Mouse (Mus musculus): Measurements from ENCODE around the gene Spp1. TPM values are rescaled to one million over a fixed set of nuclear protein-coding genes. Genes with fewer than 3 reads are reported as not detected.
A peak's percentile ranks its signal among the peaks of the same experiment; 100 is the strongest.
"Not testable (repeated sequence)": the region's sequence is repeated elsewhere in the genome, so short reads cannot be mapped to it uniquely, and the experiment has no call there.

Spp1 gene
- total RNA-seq, 2 experiments from 2014 or later: 1.9 to 4.0 TPM

GRCm38 (mm10) chr5:104436406-104437076, 1.6 kb downstream of the Spp1 start:
- no peak for DNase-seq

- DNase-seq: no peak
These were observed 7.5 kb downstream of the Spp1 start for GRCm38 (mm10) chr5:104442396-104442795.

GRCm38 (mm10) chr5:104442850-104443249, 7.9 kb downstream of the Spp1 start:
- no peak for DNase-seq

- peak; percentile 55 to 67 for DNase-seq
These were observed 11.2 kb downstream of the Spp1 start for GRCm38 (mm10) chr5:104446156-104446555.

- DNase-seq: not testable (repeated sequence)
These were observed 13.4 kb downstream of the Spp1 start for GRCm38 (mm10) chr5:104448346-104448745.

- no peak for DNase-seq
These were observed 14.6 kb downstream of the Spp1 start for GRCm38 (mm10) chr5:104449491-104449890.

GRCm38 (mm10) chr5:104453075-104453474, 18.2 kb downstream of the Spp1 start:
- DNase-seq: no peak

GRCm38 (mm10) chr5:104454564-104454963, 19.6 kb downstream of the Spp1 start:
- DNase-seq: no peak

GRCm38 (mm10) chr5:104458832-104459705, 24.2 kb downstream of the Spp1 start, which contains the start of gene Pkd2:
Pkd2 (plus strand) TSS chr5:104459450.
- DNase-seq: peak; percentile 57 to 66

- DNase-seq: peak; percentile 66 to 77
These were observed 25.0 kb downstream of the Spp1 start for GRCm38 (mm10) chr5:104459706-104460455.

- no peak for DNase-seq
These were observed 25.5 kb downstream of the Spp1 start for GRCm38 (mm10) chr5:104460456-104460838.

GRCm38 (mm10) chr5:104460856-104461255, 25.9 kb downstream of the Spp1 start:
- DNase-seq: no peak

GRCm38 (mm10) chr5:104465279-104465678, 30.4 kb downstream of the Spp1 start:
- DNase-seq: no peak

GRCm38 (mm10) chr5:104465731-104466130, 30.8 kb downstream of the Spp1 start:
- DNase-seq: no peak

GRCm38 (mm10) chr5:104466816-104467215, 31.9 kb downstream of the Spp1 start:
- no peak for DNase-seq

GRCm38 (mm10) chr5:104468586-104468985, 33.7 kb downstream of the Spp1 start:
- no peak for DNase-seq

- DNase-seq: no peak
These were observed 36.1 kb downstream of the Spp1 start for GRCm38 (mm10) chr5:104470981-104471391.

- DNase-seq: no peak
These were observed 37.5 kb downstream of the Spp1 start for GRCm38 (mm10) chr5:104472371-104472770.

- no peak for DNase-seq
These were observed 45.4 kb downstream of the Spp1 start for GRCm38 (mm10) chr5:104480367-104480766.

GRCm38 (mm10) chr5:104482856-104483255, 47.9 kb downstream of the Spp1 start:
- no peak for DNase-seq

Measured in layer of hippocampus, postnatal 36 days (tissue).